Mouse (Mus musculus): ENCODE results near the gene Slc27a5.

- no peak for TF ChIP-seq CTCF (conservative IDR thresholded peaks at IDR 0.05; ENCODE audit: insufficient read depth, insufficient read length, low read depth, low read length)
- TF ChIP-seq POLR2A (IDR thresholded peaks at IDR 0.05; ENCODE audit: low read depth, low read length), result no peak
These were observed 48.7 kb downstream of the Slc27a5 start for GRCm38 (mm10) chr7:12949032-12949871.
